Mouse (Mus musculus) lung, embryonic 15.5 days (tissue): ENCODE measurements around the gene Ppp2r5e. TPM values are rescaled to one million over a fixed set of nuclear protein-coding genes. Genes with fewer than 3 reads are reported as not detected.
"Not testable (repeated sequence)": the region's sequence is repeated elsewhere in the genome, so short reads cannot be mapped to it uniquely, and the experiment has no call there.

ENCODE experiments used
- ATAC-seq: fragments of 200-750 bp; cut with Nextera tagmentation; 2 replicates; pipeline ENCODE4 v1.8.0; 2017; ENCODE audit warnings: moderate number of reproducible peaks, borderline replicate concordance; ENCODE audit not compliant: low FRiP score, low TSS enrichment; ENCODE audit errors: extremely low read depth
- H3K27ac ChIP-seq: fragments of 300-500 bp; sonication (generic); 2 replicates; pipeline ENCODE4 v1.5.1; 2015; ENCODE audit warnings: moderate library complexity, mild to moderate bottlenecking, inconsistent platforms
- H3K27me3 ChIP-seq: fragments of 300-500 bp; sonication (generic); 2 replicates; pipeline ENCODE4 v1.6.1; 2015; ENCODE audit warnings: inconsistent platforms
- H3K36me3 ChIP-seq: fragments of 300-500 bp; sonication (generic); 2 replicates; pipeline ENCODE4 v1.6.1; 2015; ENCODE audit warnings: inconsistent platforms
- H3K4me1 ChIP-seq: fragments of 300-500 bp; sonication (generic); 2 replicates; pipeline ENCODE4 v1.6.1; 2015; ENCODE audit warnings: inconsistent platforms
- H3K4me2 ChIP-seq: fragments of 300-500 bp; sonication (generic); 2 replicates; pipeline ENCODE4 v1.6.1; 2015; ENCODE audit warnings: inconsistent platforms, mild to moderate bottlenecking, moderate library complexity
- H3K4me3 ChIP-seq: fragments of 300-500 bp; sonication (generic); 2 replicates; pipeline ENCODE4 v1.5.1; 2015; ENCODE audit warnings: mild to moderate bottlenecking, inconsistent platforms
- H3K9ac ChIP-seq: fragments of 300-500 bp; sonication (generic); 2 replicates; pipeline ENCODE4 v1.6.1; 2015; ENCODE audit warnings: inconsistent platforms
- H3K9me3 ChIP-seq: fragments of 300-500 bp; sonication (generic); 2 replicates; pipeline ENCODE4 v1.6.1; 2016; ENCODE audit warnings: inconsistent platforms
- WGBS: fragments of 180-500 bp; shearing (Covaris S2); methylation state at CpG from one replicate; pipeline ENCODE4 v1.1.7; 2015; 5-methylcytosine and 5-hydroxymethylcytosine counted together
- polyA plus RNA-seq: library from polyadenylated mRNA; unstranded; fragments of >200 nt; fragmentation: Nextera tagmentation; extraction: Ambion mirVana; gene quantifications from 2 replicates; pipeline ENCODE4 v1.2.1, GENCODE M21; 2015

Ppp2r5e gene
- polyA plus RNA-seq, 1 experiment from 2014 or later = 13.3 TPM

DNA sequence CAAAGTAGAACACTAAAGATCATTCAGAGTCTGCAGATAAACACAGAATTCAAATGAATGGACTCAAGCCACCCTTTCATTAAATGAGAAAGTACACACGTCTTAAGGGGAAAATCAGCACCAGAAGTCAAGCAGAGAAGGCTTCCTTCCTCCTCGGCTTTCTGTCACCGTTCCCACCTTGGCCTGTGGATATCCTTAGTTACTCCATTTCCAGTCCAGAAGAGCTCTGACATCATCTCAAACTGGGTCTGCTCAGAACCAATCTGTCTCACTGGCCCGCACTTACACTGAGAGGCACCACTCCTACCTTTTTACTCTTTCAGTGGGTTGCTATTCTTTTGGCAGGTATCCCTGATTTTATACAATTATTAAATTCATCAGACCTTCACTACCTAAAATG lies 93.4 kb downstream of the Ppp2r5e start:
- no peak overlapping the region for H3K4me2 ChIP-seq
- 0 out of 2 replicates have a peak, but pooled peaks cover 7% of the 10 kb centered on the region for H3K4me1 ChIP-seq
- ATAC-seq = no peak

DNA sequence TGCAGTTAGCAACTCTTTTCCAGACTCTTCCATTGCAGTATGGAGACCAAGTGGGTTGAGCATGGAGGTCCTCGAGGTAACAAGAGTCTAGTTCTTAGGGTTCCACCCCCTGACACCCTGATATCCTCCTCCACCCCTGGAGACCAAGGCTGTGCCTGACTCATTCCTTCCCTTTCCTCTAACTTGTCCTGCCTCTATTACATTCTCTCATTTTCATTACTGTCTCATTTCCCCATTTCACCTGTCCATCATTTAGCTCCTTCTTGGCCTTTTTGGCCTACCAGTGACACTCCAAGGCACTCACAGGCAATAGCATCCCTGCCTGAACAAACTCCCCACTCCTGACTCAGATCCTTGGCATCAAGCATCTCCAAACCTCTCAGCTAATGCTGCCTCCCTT lies 98.3 kb downstream of the Ppp2r5e start:
- Histone ChIP-seq H3K27ac (no peak overlapping the region), H3K36me3 (no peaks in the 10 kb centered on the region), H3K4me1 (0 out of 2 replicates have a peak, but pooled peaks cover 6% of the 10 kb centered on the region), H3K4me2 (no peak overlapping the region), H3K27me3 (no peaks in the 10 kb centered on the region), H3K9ac (no peak overlapping the region), H3K9me3 (no peaks in the 10 kb centered on the region), H3K4me3 (no peak overlapping the region)
- WGBS = 89% methylated on average over 1 of the region's 1 CpGs
- ATAC-seq = no peak

More for the DNA sequence above, 93.4 kb downstream of the Ppp2r5e start:
- no peak overlapping the region for H3K27ac ChIP-seq
- WGBS = 84% methylated on average over 4 of the region's 4 CpGs
- H3K9me3 ChIP-seq = no peaks in the 10 kb centered on the region
- H3K27me3 ChIP-seq = no peaks in the 10 kb centered on the region
- no peak overlapping the region for H3K4me3 ChIP-seq
- no peaks in the 10 kb centered on the region for H3K36me3 ChIP-seq
- no peak overlapping the region for H3K9ac ChIP-seq

DNA sequence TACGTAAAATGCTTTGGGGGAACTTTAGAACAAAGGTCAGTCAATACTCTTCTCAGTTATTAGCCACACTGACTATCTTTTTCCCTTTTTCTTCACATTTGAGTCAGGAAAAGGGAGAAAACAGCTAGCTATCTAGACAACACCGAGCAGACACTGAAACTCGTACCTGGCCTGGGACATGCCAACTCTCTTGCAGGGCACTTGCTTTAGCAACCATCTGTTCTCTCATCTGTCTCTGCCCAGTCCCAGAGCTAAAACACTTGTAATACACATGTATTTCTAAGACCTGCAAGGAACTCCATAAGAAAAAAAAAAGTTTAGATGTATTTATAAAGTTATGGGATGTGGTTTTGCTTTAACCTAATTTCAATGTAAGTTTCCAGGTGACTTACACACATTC lies 100.4 kb downstream of the Ppp2r5e start:
- 90% methylated on average over 3 of the region's 3 CpGs for WGBS
- Histone ChIP-seq H3K27me3 (no peaks in the 10 kb centered on the region), H3K27ac (no peak overlapping the region), H3K4me1 (0 out of 2 replicates have a peak, but pooled peaks cover 7% of the 10 kb centered on the region), H3K4me2 (no peak overlapping the region), H3K36me3 (no peaks in the 10 kb centered on the region), H3K9me3 (no peaks in the 10 kb centered on the region), H3K9ac (no peak overlapping the region), H3K4me3 (no peak overlapping the region)
- no peak for ATAC-seq

DNA sequence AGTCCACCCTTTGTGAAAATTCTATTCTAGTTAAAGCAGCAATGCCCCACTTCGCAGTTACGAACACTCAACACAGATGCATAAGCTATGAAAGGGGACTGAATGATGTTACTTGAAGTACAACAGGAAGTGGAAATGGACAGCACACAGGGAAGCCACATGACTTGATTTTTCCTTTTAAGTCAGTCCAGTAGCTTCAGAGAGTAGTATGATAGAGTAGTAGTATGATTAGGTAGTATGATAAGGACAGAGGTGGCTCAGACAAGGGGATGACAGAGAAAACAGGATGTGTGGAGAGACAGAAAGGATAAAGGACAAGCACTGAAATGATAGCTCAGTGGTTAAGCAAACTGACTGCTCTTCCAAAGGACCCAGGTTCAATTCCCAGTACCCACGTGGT lies 101.4 kb downstream of the Ppp2r5e start:
- Histone ChIP-seq H3K36me3 (no peaks in the 10 kb centered on the region), H3K4me3 (no peak overlapping the region), H3K9me3 (no peaks in the 10 kb centered on the region), H3K27me3 (no peaks in the 10 kb centered on the region), H3K9ac (no peak overlapping the region), H3K4me1 (0 out of 2 replicates have a peak, but pooled peaks cover 7% of the 10 kb centered on the region), H3K27ac (no peak overlapping the region), H3K4me2 (no peak overlapping the region)
- WGBS = 84% methylated on average over 3 of the region's 3 CpGs
- ATAC-seq = no peak

DNA sequence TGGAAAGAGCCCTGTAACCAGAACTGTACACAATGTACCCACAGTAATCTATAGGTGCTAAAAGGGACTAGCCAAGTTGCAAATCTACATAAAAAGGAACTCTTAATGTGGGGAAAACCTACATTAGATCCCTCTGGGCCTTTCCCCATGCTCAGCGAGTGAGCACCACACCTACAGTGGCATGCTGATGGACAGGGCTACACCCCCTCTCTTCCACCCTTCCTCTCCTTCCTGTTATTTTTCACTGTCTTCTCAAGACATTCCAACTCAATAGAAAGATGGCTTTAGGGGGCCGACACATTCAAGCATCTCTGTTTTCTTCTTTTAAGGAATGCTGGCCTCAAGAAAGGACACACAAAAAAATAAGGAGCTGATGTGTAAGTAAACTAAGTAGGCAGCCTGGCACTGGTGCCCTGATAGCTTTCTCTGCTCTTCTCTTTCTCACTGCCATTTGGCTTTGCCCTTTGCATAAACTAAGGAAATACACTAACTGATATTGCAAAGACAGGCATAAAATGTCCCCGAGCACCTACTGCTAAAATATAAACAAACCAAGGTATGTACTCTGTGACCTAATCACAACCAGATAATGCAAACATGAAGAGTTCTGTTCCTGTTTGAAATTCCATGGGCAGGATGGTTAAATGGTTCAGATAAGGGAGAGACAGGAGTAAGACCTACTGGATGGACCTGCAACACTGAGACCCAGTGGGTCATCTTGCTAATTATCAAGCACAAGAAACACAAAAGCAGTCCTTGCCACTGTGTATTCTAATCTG lies 103.3 kb downstream of the Ppp2r5e start:
- Histone ChIP-seq H3K9me3 (no peaks in the 10 kb centered on the region), H3K4me1 (0 out of 2 replicates have a peak, but pooled peaks cover 5% of the 10 kb centered on the region), H3K4me2 (no peak overlapping the region), H3K27me3 (no peaks in the 10 kb centered on the region), H3K36me3 (no peaks in the 10 kb centered on the region), H3K27ac (no peak overlapping the region), H3K9ac (no peak overlapping the region), H3K4me3 (no peak overlapping the region)
- 45% methylated on average over 3 of the region's 3 CpGs for WGBS
- no peak for ATAC-seq

DNA sequence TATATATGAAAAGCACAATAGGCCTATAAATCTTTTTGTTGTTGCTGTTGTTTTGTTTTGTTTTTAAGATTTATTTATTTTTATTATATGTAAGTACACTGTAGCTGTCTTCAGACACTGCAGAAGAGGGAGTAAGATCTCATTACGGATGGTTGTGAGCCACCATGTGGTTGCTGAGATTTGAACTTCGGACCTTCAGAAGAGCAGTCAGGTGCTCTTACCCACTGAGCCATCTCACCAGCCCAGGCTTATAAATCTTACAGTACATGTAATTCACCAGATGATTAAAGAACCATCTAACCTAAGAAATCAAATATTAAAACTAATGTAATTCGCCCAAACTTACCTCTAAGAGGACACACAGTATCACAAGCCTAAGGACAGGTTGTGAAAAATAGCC lies 103.9 kb downstream of the Ppp2r5e start:
- H3K27ac ChIP-seq, ATAC-seq, H3K9ac ChIP-seq, H3K36me3 ChIP-seq, H3K9me3 ChIP-seq, H3K27me3 ChIP-seq, H3K4me2 ChIP-seq, H3K4me1 ChIP-seq, H3K4me3 ChIP-seq: not testable (repeated sequence)
- WGBS = 88% methylated on average over 3 of the region's 3 CpGs

DNA sequence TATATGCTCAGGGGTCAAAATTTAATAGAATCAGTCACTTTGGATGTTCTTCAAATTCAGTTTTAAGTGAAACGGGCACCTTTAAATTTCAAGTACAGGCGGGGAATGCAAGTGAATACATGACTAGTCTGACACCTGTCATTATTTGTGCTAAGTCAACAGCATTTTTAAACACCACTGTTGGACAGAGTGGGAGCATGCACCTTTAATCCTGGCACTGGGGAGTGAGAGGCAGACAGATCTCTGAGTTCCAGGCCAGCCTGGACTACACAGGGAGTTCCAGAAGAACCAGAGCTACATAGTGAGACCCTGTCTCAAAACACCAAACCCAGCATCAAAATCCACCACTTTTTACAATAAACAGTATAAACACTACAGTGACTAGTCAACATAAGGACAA lies 108.5 kb downstream of the Ppp2r5e start:
- 71% methylated on average over 2 of the region's 2 CpGs for WGBS
- peak overlapping the region; percentile 34; the same call in 1 of the 2 replicates for H3K27ac ChIP-seq
- H3K9ac ChIP-seq = no peak overlapping the region
- no peak overlapping the region for H3K4me3 ChIP-seq
- no peak overlapping the region for H3K4me2 ChIP-seq
- H3K27me3 ChIP-seq = no peaks in the 10 kb centered on the region
- H3K9me3 ChIP-seq = no peaks in the 10 kb centered on the region
- no peaks in the 10 kb centered on the region for H3K36me3 ChIP-seq
- no peak for ATAC-seq
- no peaks in the 10 kb centered on the region for H3K4me1 ChIP-seq

DNA sequence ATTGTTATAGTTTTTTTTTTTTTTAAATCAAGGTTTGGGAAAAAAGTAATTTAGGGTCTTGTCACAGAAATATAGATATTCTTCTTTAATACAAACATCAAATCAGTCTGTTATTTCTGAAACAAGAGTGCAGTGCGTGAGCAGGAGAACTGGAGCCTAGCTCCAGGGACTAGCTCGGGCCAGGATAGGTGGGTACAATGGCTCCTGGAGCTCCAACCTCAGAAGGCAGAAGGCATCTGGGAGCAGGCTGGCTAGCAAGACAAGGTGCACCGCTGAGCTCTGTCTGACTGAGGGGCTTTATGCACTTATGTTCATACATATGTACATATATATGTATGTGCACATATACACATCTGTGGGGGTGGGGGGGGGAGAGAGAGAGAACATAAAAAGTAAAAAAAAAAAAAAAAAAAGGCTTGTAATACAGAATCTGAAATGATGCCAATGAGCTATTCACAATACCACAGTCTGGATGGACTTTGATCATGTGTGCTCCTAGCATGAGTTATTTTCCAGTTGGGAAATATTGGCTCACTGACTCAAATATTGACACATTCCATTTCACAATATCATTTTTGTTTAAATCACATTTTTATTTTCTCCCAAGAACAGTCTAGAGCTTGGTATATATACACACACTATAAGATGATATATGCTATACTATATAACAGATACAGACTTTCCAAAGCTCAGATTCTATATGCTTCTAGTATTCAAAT lies 109.3 kb downstream of the Ppp2r5e start:
- Histone ChIP-seq H3K36me3 (no peaks in the 10 kb centered on the region), H3K4me1 (no peaks in the 10 kb centered on the region), H3K27ac (no peak overlapping the region), H3K27me3 (no peaks in the 10 kb centered on the region), H3K9me3 (no peaks in the 10 kb centered on the region), H3K9ac (no peak overlapping the region), H3K4me2 (no peak overlapping the region), H3K4me3 (no peak overlapping the region)
- 88% methylated on average over 3 of the region's 3 CpGs for WGBS
- no peak for ATAC-seq

DNA sequence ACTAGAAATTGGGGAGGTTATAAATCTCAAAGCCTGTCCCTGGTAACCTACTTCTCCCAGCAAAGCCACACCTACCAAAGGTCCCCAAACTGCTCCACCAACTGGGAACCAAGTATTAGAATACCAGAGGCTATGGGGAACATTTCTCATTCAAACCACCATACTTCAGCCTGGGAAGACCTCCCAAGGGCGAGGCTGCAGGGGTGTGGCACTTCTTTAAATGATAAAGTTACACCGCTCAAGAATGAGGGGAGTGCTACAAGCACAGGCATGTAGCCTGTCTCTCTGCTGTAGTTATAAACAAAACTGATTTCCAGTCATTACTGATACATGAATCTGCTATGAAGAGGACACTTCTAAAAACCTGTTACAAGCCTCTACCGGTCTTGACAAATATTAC lies 113.3 kb downstream of the Ppp2r5e start:
- Histone ChIP-seq H3K4me3 (no peak overlapping the region), H3K27ac (no peak overlapping the region), H3K27me3 (no peaks in the 10 kb centered on the region), H3K4me2 (no peak overlapping the region), H3K36me3 (no peaks in the 10 kb centered on the region), H3K9ac (no peak overlapping the region), H3K4me1 (no peaks in the 10 kb centered on the region), H3K9me3 (no peaks in the 10 kb centered on the region)
- 89% methylated on average over 3 of the region's 3 CpGs for WGBS
- no peak for ATAC-seq

DNA sequence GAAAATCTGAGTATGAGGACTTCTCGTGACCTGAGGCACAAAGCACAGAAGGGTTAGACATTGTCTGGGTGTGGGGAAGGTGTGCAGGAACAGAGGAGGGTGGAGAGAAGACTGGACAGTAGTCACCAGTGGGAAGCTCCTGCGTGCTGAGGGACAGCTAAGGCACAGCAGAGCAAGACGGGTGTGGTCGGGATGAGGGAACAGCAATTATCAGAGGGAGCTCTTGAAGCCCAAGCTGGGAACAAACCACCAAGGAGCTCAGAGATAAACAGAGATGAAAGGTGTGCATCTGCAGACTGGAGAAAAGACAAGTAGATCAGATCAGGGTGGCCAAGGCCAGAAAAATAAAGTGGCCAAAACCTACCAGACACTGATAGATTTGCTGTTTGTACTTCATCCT lies 114.0 kb downstream of the Ppp2r5e start:
- H3K9ac ChIP-seq = no peak overlapping the region
- no peak for ATAC-seq
- no peaks in the 10 kb centered on the region for H3K9me3 ChIP-seq
- no peaks in the 10 kb centered on the region for H3K36me3 ChIP-seq
- 90% methylated on average over 4 of the region's 4 CpGs for WGBS
- H3K27ac ChIP-seq = no peak overlapping the region
- H3K4me1 ChIP-seq = no peaks in the 10 kb centered on the region
- no peak overlapping the region for H3K4me3 ChIP-seq
- no peaks in the 10 kb centered on the region for H3K27me3 ChIP-seq
- H3K4me2 ChIP-seq = no peak overlapping the region

DNA sequence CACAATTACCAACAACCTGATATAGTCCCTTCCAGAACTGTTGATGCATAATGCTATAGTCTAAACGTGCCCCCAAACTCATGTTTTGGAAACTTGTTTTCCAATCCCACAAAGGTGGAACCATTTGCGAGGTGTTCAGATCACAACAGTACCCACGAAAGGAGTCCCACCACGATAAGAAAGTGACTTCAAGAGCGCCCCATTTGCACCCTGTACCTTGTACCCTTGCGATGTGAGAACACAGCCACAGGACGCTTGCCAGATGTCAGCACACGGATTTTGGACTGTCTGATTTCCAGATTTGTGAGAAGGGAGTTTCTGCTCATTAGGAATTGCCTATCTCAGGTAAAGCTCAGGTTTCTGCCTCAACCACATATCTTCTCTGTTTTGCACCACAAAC lies 116.0 kb downstream of the Ppp2r5e start:
- Histone ChIP-seq H3K4me1 (no peaks in the 10 kb centered on the region), H3K9ac (no peak overlapping the region), H3K27ac (no peak overlapping the region), H3K27me3 (no peaks in the 10 kb centered on the region), H3K9me3 (no peaks in the 10 kb centered on the region), H3K4me3 (no peak overlapping the region), H3K4me2 (no peak overlapping the region), H3K36me3 (no peaks in the 10 kb centered on the region)
- 92% methylated on average over 8 of the region's 8 CpGs for WGBS
- ATAC-seq = no peak

DNA sequence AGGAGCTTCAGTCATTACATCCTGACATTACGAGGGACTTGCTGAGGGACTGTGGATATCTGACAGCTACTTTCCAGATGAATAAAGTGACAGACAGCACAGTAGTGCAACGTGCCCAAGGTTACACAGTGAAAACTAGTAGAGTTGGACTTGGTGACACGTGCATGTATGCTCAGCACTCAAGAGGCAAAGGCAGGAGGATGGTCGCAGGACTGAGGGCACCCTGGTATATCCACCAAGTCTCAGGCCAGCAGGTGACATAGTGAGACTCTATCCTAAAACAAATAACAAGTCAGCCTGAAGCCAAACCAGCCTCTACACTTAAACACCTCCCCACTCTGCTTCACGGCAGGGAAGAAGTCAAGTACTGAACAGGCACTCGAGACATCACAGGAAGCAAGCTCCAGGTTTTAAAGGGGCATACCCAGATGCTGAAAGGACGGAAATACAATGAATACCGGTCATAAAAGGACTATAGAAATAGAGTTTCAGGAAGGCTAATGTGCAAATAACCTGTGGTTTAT lies 116.6 kb downstream of the Ppp2r5e start:
- no peak overlapping the region for H3K9ac ChIP-seq
- H3K9me3 ChIP-seq = no peaks in the 10 kb centered on the region
- ATAC-seq = no peak
- H3K4me3 ChIP-seq = no peak overlapping the region
- no peak overlapping the region for H3K4me2 ChIP-seq
- 58% methylated on average over 8 of the region's 8 CpGs for WGBS
- H3K36me3 ChIP-seq = no peaks in the 10 kb centered on the region
- H3K4me1 ChIP-seq = no peaks in the 10 kb centered on the region
- H3K27me3 ChIP-seq = no peaks in the 10 kb centered on the region
- H3K27ac ChIP-seq = no peak overlapping the region
